Mouse (Mus musculus): ENCODE data around the gene Rps19. TPM values are rescaled to one million over a fixed set of nuclear protein-coding genes. Genes with fewer than 3 reads are reported as not detected.
"Not testable (repeated sequence)": the region's sequence is repeated elsewhere in the genome, so short reads cannot be mapped to it uniquely, and the experiment has no call there.

Gene Rps19
- polyA plus RNA-seq, 1 experiment = 698 TPM

GRCm38 (mm10) chr7:24845181-24845580 lies 39.0 kb upstream of the Rps19 start:
- Histone ChIP-seq H3K27ac (ENCODE audit: control insufficient read depth, insufficient read depth, low read length) (no peak overlapping the region), H3K27me3 (ENCODE audit: control insufficient read depth, insufficient read depth, low read length) (no peaks in the 10 kb centered on the region), H3K36me3 (ENCODE audit: control insufficient read depth, insufficient read depth, low read length) (no peaks in the 10 kb centered on the region), H3K4me3 (ENCODE audit: control insufficient read depth, insufficient read depth, low read length) (no peak overlapping the region), H3K4me1 (replicated peaks; ENCODE audit: control insufficient read depth, insufficient read depth, low read length) (no peaks in the 10 kb centered on the region)
- WGBS = 94% methylated on average over 9 of the region's 9 CpGs
- DNase-seq = no peak
- TF ChIP-seq POLR2A (IDR thresholded peaks at IDR 0.05; ENCODE audit: control insufficient read depth, extremely low read depth, insufficient read depth, low read length, poor library complexity) = no peak
- TF ChIP-seq CTCF (IDR thresholded peaks at IDR 0.05; ENCODE audit: borderline replicate concordance, control insufficient read depth, extremely low read depth, insufficient read depth, low read length, poor library complexity) = no peak

GRCm38 (mm10) chr7:24845713-24846112 lies 38.5 kb upstream of the Rps19 start:
- Histone ChIP-seq H3K27me3 (ENCODE audit: control insufficient read depth, insufficient read depth, low read length) (no peaks in the 10 kb centered on the region), H3K4me3 (ENCODE audit: control insufficient read depth, insufficient read depth, low read length) (no peak overlapping the region), H3K27ac (ENCODE audit: control insufficient read depth, insufficient read depth, low read length) (no peak overlapping the region), H3K36me3 (ENCODE audit: control insufficient read depth, insufficient read depth, low read length) (no peaks in the 10 kb centered on the region), H3K4me1 (replicated peaks; ENCODE audit: control insufficient read depth, insufficient read depth, low read length) (0 out of 2 replicates have a peak, but pooled peaks cover under 1% of the 10 kb centered on the region)
- DNase-seq = no peak
- 15% methylated on average over 6 of the region's 6 CpGs for WGBS
- TF ChIP-seq POLR2A (IDR thresholded peaks at IDR 0.05; ENCODE audit: control insufficient read depth, extremely low read depth, insufficient read depth, low read length, poor library complexity) (no peak), CTCF (IDR thresholded peaks at IDR 0.05; ENCODE audit: borderline replicate concordance, control insufficient read depth, extremely low read depth, insufficient read depth, low read length, poor library complexity) (no peak)

- not testable (repeated sequence) for H3K36me3 ChIP-seq (ENCODE audit: control insufficient read depth, insufficient read depth, low read length); H3K27me3 ChIP-seq (ENCODE audit: control insufficient read depth, insufficient read depth, low read length); H3K27ac ChIP-seq (ENCODE audit: control insufficient read depth, insufficient read depth, low read length); H3K4me1 ChIP-seq (replicated peaks; ENCODE audit: control insufficient read depth, insufficient read depth, low read length); H3K4me3 ChIP-seq (ENCODE audit: control insufficient read depth, insufficient read depth, low read length); DNase-seq
- 79% methylated on average over 2 of the region's 2 CpGs for WGBS
These were observed 37.6 kb upstream of the Rps19 start for GRCm38 (mm10) chr7:24846576-24846975.

- H3K27ac ChIP-seq (ENCODE audit: control insufficient read depth, insufficient read depth, low read length) = no peak overlapping the region
- TF ChIP-seq CTCF (IDR thresholded peaks at IDR 0.05; ENCODE audit: borderline replicate concordance, control insufficient read depth, extremely low read depth, insufficient read depth, low read length, poor library complexity) (no peak), POLR2A (IDR thresholded peaks at IDR 0.05; ENCODE audit: control insufficient read depth, extremely low read depth, insufficient read depth, low read length, poor library complexity) (no peak)
- H3K27me3 ChIP-seq (ENCODE audit: control insufficient read depth, insufficient read depth, low read length) = no peaks in the 10 kb centered on the region
- DNase-seq = no peak
- WGBS = 51% methylated on average over 5 of the region's 5 CpGs
- H3K36me3 ChIP-seq (ENCODE audit: control insufficient read depth, insufficient read depth, low read length) = no peaks in the 10 kb centered on the region
- H3K4me1 ChIP-seq (replicated peaks; ENCODE audit: control insufficient read depth, insufficient read depth, low read length) = 0 out of 2 replicates have a peak, but pooled peaks cover 3% of the 10 kb centered on the region
- H3K4me3 ChIP-seq (ENCODE audit: control insufficient read depth, insufficient read depth, low read length) = no peak overlapping the region
These were observed 34.0 kb upstream of the Rps19 start for GRCm38 (mm10) chr7:24850162-24850561.

GRCm38 (mm10) chr7:24850899-24851303 lies 33.3 kb upstream of the Rps19 start:
- Histone ChIP-seq H3K4me1 (replicated peaks; ENCODE audit: control insufficient read depth, insufficient read depth, low read length) (0 out of 2 replicates have a peak, but pooled peaks cover 3% of the 10 kb centered on the region), H3K4me3 (ENCODE audit: control insufficient read depth, insufficient read depth, low read length) (no peak overlapping the region), H3K27me3 (ENCODE audit: control insufficient read depth, insufficient read depth, low read length) (no peaks in the 10 kb centered on the region), H3K36me3 (ENCODE audit: control insufficient read depth, insufficient read depth, low read length) (no peaks in the 10 kb centered on the region), H3K27ac (ENCODE audit: control insufficient read depth, insufficient read depth, low read length) (no peak overlapping the region)
- no peak for DNase-seq
- no peak for TF ChIP-seq POLR2A (IDR thresholded peaks at IDR 0.05; ENCODE audit: control insufficient read depth, extremely low read depth, insufficient read depth, low read length, poor library complexity)
- TF ChIP-seq CTCF (IDR thresholded peaks at IDR 0.05; ENCODE audit: borderline replicate concordance, control insufficient read depth, extremely low read depth, insufficient read depth, low read length, poor library complexity) = no peak
- WGBS = 19% methylated on average over 6 of the region's 6 CpGs

- DNase-seq = no peak
- TF ChIP-seq POLR2A (IDR thresholded peaks at IDR 0.05; ENCODE audit: control insufficient read depth, extremely low read depth, insufficient read depth, low read length, poor library complexity) = no peak
- no peak for TF ChIP-seq CTCF (IDR thresholded peaks at IDR 0.05; ENCODE audit: borderline replicate concordance, control insufficient read depth, extremely low read depth, insufficient read depth, low read length, poor library complexity)
- no peaks in the 10 kb centered on the region for H3K36me3 ChIP-seq (ENCODE audit: control insufficient read depth, insufficient read depth, low read length)
- WGBS = 91% methylated on average over 5 of the region's 5 CpGs
- no peaks in the 10 kb centered on the region for H3K27me3 ChIP-seq (ENCODE audit: control insufficient read depth, insufficient read depth, low read length)
- no peak overlapping the region for H3K27ac ChIP-seq (ENCODE audit: control insufficient read depth, insufficient read depth, low read length)
- H3K4me3 ChIP-seq (ENCODE audit: control insufficient read depth, insufficient read depth, low read length) = no peak overlapping the region
- H3K4me1 ChIP-seq (replicated peaks; ENCODE audit: control insufficient read depth, insufficient read depth, low read length) = 0 out of 2 replicates have a peak, but pooled peaks cover 3% of the 10 kb centered on the region
These were observed 32.4 kb upstream of the Rps19 start for GRCm38 (mm10) chr7:24851596-24852325.

Data from thymus, adult 2 months (tissue).